Mouse (Mus musculus) MEL (cell line): Measurements from ENCODE around the gene Prph.

ENCODE experiments used
- CTCF ChIP-seq, 3 experiments: IDR thresholded peaks in 2 of 3; conservative IDR thresholded peaks in 1 of 3; 2 replicates each; pipeline ENCODE4 v1.5.1; 2011 to 2012; ENCODE audit warnings: low read length in 3 of 3, low read depth in 2 of 3, mild to moderate bottlenecking in 2 of 3, improper control_type of control experiment in 1 of 3, inconsistent platforms in 1 of 3, mixed read lengths in 1 of 3, moderate library complexity in 1 of 3; ENCODE audit not compliant: control insufficient read depth in 1 of 3, insufficient read depth in 1 of 3, poor library complexity in 1 of 3, severe bottlenecking in 1 of 3
- GATA1 ChIP-seq: IDR thresholded peaks from 2 replicates; pipeline ENCODE4 v1.6.1; 2011; ENCODE audit warnings: low read depth, low read length, improper control_type of control experiment
- POLR2A ChIP-seq, 2 experiments: IDR thresholded peaks; 2 replicates each; pipeline ENCODE4 v1.6.1; 2011 to 2012; ENCODE audit warnings: low read length in 2 of 2, mild to moderate bottlenecking in 2 of 2, control low read depth in 1 of 2, improper control_type of control experiment in 1 of 2, low read depth in 1 of 2, moderate library complexity in 1 of 2; ENCODE audit not compliant: control insufficient read depth in 1 of 2, insufficient read depth in 1 of 2, poor library complexity in 1 of 2
- POLR2AphosphoS5 ChIP-seq: IDR thresholded peaks from 2 replicates; pipeline ENCODE4 v1.6.1; 2012; ENCODE audit warnings: low read depth, borderline replicate concordance, mild to moderate bottlenecking, inconsistent platforms, low read length, moderate library complexity, mixed read lengths
- SIN3A ChIP-seq: IDR thresholded peaks from 2 replicates; pipeline ENCODE4 v1.6.1; 2012; ENCODE audit warnings: low read length, improper control_type of control experiment, inconsistent platforms

GRCm38 (mm10) chr15:99031388-99031675 is 23.6 kb upstream of the Prph start:
- no peak for TF ChIP-seq CTCF (IDR thresholded peaks at IDR 0.05 in 2 of 3, conservative IDR thresholded peaks at IDR 0.05 in 1 of 3; ENCODE audit: control insufficient read depth in 1 of 3, insufficient read depth in 1 of 3, low read depth in 2 of 3, low read length in 3 of 3, poor library complexity in 1 of 3, severe bottlenecking in 1 of 3)
- no peak for TF ChIP-seq GATA1
- TF ChIP-seq POLR2AphosphoS5, result no peak
- no peak for TF ChIP-seq SIN3A
- TF ChIP-seq POLR2A (IDR thresholded peaks at IDR 0.05; ENCODE audit: control insufficient read depth in 1 of 2, insufficient read depth in 1 of 2, low read depth in 1 of 2, low read length in 2 of 2, poor library complexity in 1 of 2), result no peak
